In genomic region chr7:99287287-99287686, GRCm38 (mm10) we compare ENCODE assay signal across 12 mouse cellular contexts. TPM values are rescaled to one million over a fixed set of nuclear protein-coding genes. Genes with fewer than 3 reads are reported as not detected.
DNase-seq lines count a peak whose midpoint lies in the region; ATAC-seq lines count a peak whose summit lies in the region.
"Had no signal": no experiment of that assay in that cellular context is flagged by ENCODE, and none has a peak within 500 bp of the region (broad histone marks: within the 10 kb centered on the region; RNA-seq: fewer than 3 reads in every experiment).

No protein-coding gene starts in this region.

- 10% methylated on average over 3 of the region's 3 CpGs for WGBS in neural tube, embryonic 14.5 days

- H3K4me2 ChIP-seq in neural tube, embryonic 14.5 days (ENCODE audit: low read depth, low read length), result no peak overlapping the region
- H3K4me2 ChIP-seq: lung, embryonic 14.5 days had no signal

- peak overlapping the region; percentile 44; the same call in 1 of the 2 replicates for H3K27ac ChIP-seq in neural tube, embryonic 14.5 days (ENCODE audit: low read depth, low read length)

- peak; percentile 35 for DNase-seq in embryo, embryonic 9.5 days (ENCODE audit: extremely low spot score)
- peak; percentile 56 to 81 for DNase-seq in frontal cortex, postnatal 10 days (ENCODE audit: low spot score in 2 of 2)
- DNase-seq in left cerebral cortex, postnatal 10 days (ENCODE audit: extremely low spot score in 1 of 2, low spot score in 2 of 2), result peak; percentile 78
- DNase-seq in spleen, adult 18-20 months, result no peak
- DNase-seq in gastrocnemius, postnatal 25 days, result no peak
- DNase-seq in thymus, postnatal 10 days (ENCODE audit: low spot score in 2 of 2), result no peak
- DNase-seq in urinary bladder, adult 2 months (ENCODE audit: low spot score), result no peak
- DNase-seq: adrenal gland, postnatal 36 days; lung, embryonic 14.5 days; thymus, postnatal 36 days had no signal

- no peaks in the 10 kb centered on the region for H3K27me3 ChIP-seq in neural tube, embryonic 14.5 days (ENCODE audit: control insufficient read depth, insufficient read depth, low read length)

- ATAC-seq in neural tube, embryonic 14.5 days (ENCODE audit: low read depth), result peak; percentile 91

- intact Hi-C loops in left cerebral cortex, postnatal 10 days (cut with DNase I), result no loop called here

- no peak overlapping the region for H3K4me3 ChIP-seq in neural tube, embryonic 14.5 days (ENCODE audit: low read depth, low read length)

- no peak overlapping the region for H3K9ac ChIP-seq in neural tube, embryonic 14.5 days (replicated peaks; ENCODE audit: low read depth, low read length)
- H3K9ac ChIP-seq: lung, embryonic 14.5 days had no signal

- peaks cover 8% of the 10 kb centered on the region; the same call in 1 of the 2 replicates for H3K4me1 ChIP-seq in neural tube, embryonic 14.5 days (ENCODE audit: control insufficient read depth, insufficient read depth, low read length)

- H3K9me3 ChIP-seq in neural tube, embryonic 14.5 days (ENCODE audit: control insufficient read depth, low read length), result no peaks in the 10 kb centered on the region

- no peaks in the 10 kb centered on the region; the same call in 1 of the 2 replicates for H3K36me3 ChIP-seq in neural tube, embryonic 14.5 days (ENCODE audit: control insufficient read depth, insufficient read depth, low read length)

RNA-seq across cellular contexts. Expression of gene Map6, which starts 20.0 kb away (rescaled TPM):
- 100 to 1,000 TPM; 231 to 242 TPM for total RNA-seq in left cerebral cortex, postnatal 10 days (2021)
- polyA plus RNA-seq in neural tube, embryonic 14.5 days (2014; fragmentation: Nextera tagmentation; extraction: Ambion mirVana), result 118 and 140 TPM in 2 replicates
- total RNA-seq in gastrocnemius, postnatal 25 days (2021), result 1 to 10 TPM; 3.1 to 3.4 TPM
- polyA plus RNA-seq in urinary bladder, adult 2 months (2012; rRNA removed), result 13.1 and 16.0 TPM in 2 replicates
- total RNA-seq: granulocyte monocyte progenitor cell, adult 5-6 weeks had no signal

RNA-seq across cellular contexts. Expression of gene Mogat2, which starts 48.9 kb away (rescaled TPM):
- under 1 TPM in 1 of 2 experiments, not detected in 1; 0.49 TPM for total RNA-seq in left cerebral cortex, postnatal 10 days (2021)
- polyA plus RNA-seq in neural tube, embryonic 14.5 days (2014; fragmentation: Nextera tagmentation; extraction: Ambion mirVana), result 0.92 and 2.2 TPM in 2 replicates
- total RNA-seq in gastrocnemius, postnatal 25 days (2021), result not detected
- 1.0 and 1.3 TPM in 2 replicates for polyA plus RNA-seq in urinary bladder, adult 2 months (2012; rRNA removed)

Comparison
In these comparisons a context has a peak if more than half of its experiments do, and no peak if none do; other contexts are left out.
1. DNase-seq: peak in embryo, embryonic 9.5 days (single experiment), frontal cortex, postnatal 10 days (2 of 2) and left cerebral cortex, postnatal 10 days (2 of 2); none in spleen, adult 18-20 months (0 of 2), gastrocnemius, postnatal 25 days (single experiment), thymus, postnatal 10 days (0 of 2) and urinary bladder, adult 2 months (single experiment).
2. RNA of gene Map6, which starts 20.0 kb away (total RNA-seq): 231 to 242 TPM in left cerebral cortex, postnatal 10 days; 3.1 to 3.4 TPM in gastrocnemius, postnatal 25 days; every median in the first group is over 10 times any median in the second.